Mouse (Mus musculus) B cell, adult 62 days (primary cell): Measurements from ENCODE around the gene Phtf1. TPM values are rescaled to one million over a fixed set of nuclear protein-coding genes. Genes with fewer than 3 reads are reported as not detected.

Source experiments
- total RNA-seq: library from RNA; stranded (reverse); gene quantifications from 4 replicates; pipeline ENCODE4 v1.2.4, GENCODE M21; 2023

Phtf1 gene
- 21.0 to 23.7 TPM (median 21.7 TPM) in 4 replicates for total RNA-seq

DNA sequence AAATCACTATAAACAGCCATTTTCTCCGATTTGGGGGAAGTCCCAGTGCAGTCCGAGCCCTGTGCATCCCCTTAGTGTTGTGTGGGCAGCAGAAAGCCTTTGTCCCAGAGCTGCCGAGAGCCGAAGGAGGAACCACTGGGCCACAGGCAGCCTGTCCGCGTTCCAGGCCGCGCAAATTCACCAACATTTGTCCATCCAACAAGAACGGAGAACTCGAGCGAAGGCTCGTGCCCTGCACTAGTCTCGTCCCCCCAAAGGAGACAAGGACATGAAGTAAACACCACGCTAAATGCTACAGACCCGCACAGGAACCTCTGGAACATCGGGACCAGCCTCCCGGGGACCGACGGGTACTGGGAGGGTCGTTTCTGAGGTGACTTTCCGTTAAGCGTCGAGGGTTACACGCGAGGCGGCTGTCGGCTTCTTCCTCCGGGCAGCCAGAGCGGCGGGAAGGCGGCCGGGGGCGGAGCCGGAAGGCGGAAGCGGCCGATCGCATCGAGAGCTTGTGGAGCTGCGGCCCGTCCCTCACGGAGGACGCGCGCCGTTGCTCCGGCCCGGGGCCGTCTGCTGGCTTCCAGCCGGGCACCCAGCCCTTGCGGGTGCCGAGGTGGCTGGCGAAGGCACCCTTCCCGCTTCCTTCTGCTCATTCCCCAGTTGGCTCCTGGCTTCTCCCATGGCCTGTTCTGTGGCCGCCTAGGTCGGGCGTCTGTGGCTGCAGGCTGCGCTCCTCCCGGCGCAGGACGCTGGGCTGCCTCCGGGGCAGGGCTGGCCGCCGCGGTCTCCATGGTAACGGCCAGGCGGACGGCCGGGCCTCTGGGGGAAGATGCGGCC lies at the start of gene Phtf1:
Phtf1 (plus strand) TSS at position 250 of the 831 bp plus-strand sequence.

Other genes starting within 250 kb of the Phtf1 start
- 1.2 to 1.7 TPM (median 1.5 TPM) in 4 replicates for gene Olfml3, start 230.1 kb upstream of the Phtf1 start, total RNA-seq
- not detected in 4 replicates for gene Gm10964, start 228.7 kb upstream of the Phtf1 start, total RNA-seq
- 200 to 222 TPM (median 217 TPM) in 4 replicates for gene Hipk1, start 176.5 kb upstream of the Phtf1 start, total RNA-seq
- 15.8 to 19.9 TPM (median 18.3 TPM) in 4 replicates for gene Dclre1b, start 158.7 kb upstream of the Phtf1 start, total RNA-seq
- gene Ap4b1, start 158.6 kb upstream of the Phtf1 start, total RNA-seq, result 21.6 to 28.1 TPM (median 26.1 TPM) in 4 replicates
- 0.81 to 2.1 TPM (median 1.4 TPM) in 4 replicates for gene Gm43064, start 158.5 kb upstream of the Phtf1 start, total RNA-seq
- 0.75 to 0.78 TPM in 2 of 4 replicates, not detected in the others for gene Bcl2l15, start 135.5 kb upstream of the Phtf1 start, total RNA-seq
- gene Ptpn22, start 108.3 kb upstream of the Phtf1 start, total RNA-seq, result 72.0 to 84.2 TPM (median 75.4 TPM) in 4 replicates
- 46.0 to 51.4 TPM (median 48.4 TPM) in 4 replicates for gene Rsbn1, start 54.0 kb upstream of the Phtf1 start, total RNA-seq